Mouse (Mus musculus) bone marrow, adult 2 months (tissue): Measurements from ENCODE around the gene Rtcb. TPM values are rescaled to one million over a fixed set of nuclear protein-coding genes. Genes with fewer than 3 reads are reported as not detected.

Experiments used
- H3K27ac ChIP-seq: fragments of 200-500 bp; 2 replicates; pipeline ENCODE4 v1.5.1; 2012; ENCODE audit warnings: low read depth, mild to moderate bottlenecking, control low read depth, inconsistent platforms, low read length; ENCODE audit not compliant: control insufficient read depth, poor library complexity, insufficient read depth
- H3K4me1 ChIP-seq: fragments of 200-500 bp; 2 replicates; pipeline ENCODE4 v1.6.1; 2011; ENCODE audit warnings: low read length; ENCODE audit not compliant: control insufficient read depth, insufficient read depth
- H3K4me3 ChIP-seq: fragments of 200-500 bp; replicated peaks from 2 replicates; pipeline ENCODE3; 2011; ENCODE audit warnings: mild to moderate bottlenecking, low read depth, low read length, control low read depth; ENCODE audit not compliant: control insufficient read depth
- CTCF ChIP-seq: fragments of 200-500 bp; IDR thresholded peaks from 2 replicates; pipeline ENCODE4 v1.5.1; 2011; ENCODE audit warnings: low read length, control low read depth; ENCODE audit not compliant: control insufficient read depth, insufficient read depth
- POLR2A ChIP-seq: fragments of 200-500 bp; IDR thresholded peaks from 2 replicates; pipeline ENCODE4 v1.6.1; 2011; ENCODE audit warnings: low read depth, mild to moderate bottlenecking, control low read depth, low read length, borderline replicate concordance; ENCODE audit not compliant: control insufficient read depth
- WGBS: fragments of 180-500 bp; shearing (Covaris S2); methylation state at CpG from one replicate; pipeline ENCODE4 v1.1.7; 2018; 5-methylcytosine and 5-hydroxymethylcytosine counted together
- polyA plus RNA-seq: library from polyadenylated mRNA; stranded (reverse); fragments of >200 nt; gene quantifications from 2 replicates; pipeline ENCODE4 v1.2.4, GENCODE M21; 2011; ENCODE audit warnings: low replicate concordance; ENCODE audit not compliant: missing spikeins, insufficient read depth, insufficient read length

Rtcb gene
- polyA plus RNA-seq, 1 experiment = 60.7 TPM

DNA sequence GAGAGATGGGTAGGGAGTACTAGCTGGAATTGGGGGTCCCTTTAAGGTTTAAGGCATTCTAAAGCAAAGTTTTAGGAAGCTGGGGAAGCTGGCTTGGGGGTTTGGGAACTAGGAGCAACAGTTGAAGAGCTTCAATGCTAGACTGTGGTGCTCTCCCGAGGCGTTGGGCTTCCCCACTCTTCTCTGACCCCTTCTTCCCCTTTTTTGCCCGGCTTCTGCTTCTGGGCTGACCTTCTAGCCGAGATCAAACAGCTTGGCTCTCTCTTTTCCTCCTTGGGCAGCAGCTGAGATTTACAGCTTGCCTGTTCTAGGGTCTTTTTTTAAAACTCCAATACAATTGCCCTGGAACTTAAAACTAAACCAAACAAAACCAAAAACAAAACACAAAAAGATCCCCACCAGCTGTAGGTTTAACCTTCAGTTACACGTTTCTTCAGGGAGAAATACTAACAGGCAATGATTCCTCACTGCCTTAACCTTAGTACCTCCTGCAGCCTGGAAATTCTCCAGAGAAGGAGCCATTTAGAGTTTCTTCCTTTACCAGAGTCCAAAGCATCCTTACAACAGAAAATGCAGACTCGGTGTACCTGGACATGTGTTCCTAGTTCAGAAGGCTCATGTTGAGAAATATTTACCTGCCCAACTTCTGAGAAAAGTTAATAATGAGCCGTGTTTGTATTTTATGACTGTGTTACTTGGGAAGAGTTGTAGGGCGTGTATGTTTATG lies 12.4 kb upstream of the Rtcb start:
- Histone ChIP-seq H3K4me3 (no peak overlapping the region), H3K27ac (no peak overlapping the region), H3K4me1 (no peaks in the 10 kb centered on the region)
- WGBS = 32% methylated on average over 8 of the region's 8 CpGs
- TF ChIP-seq POLR2A (no peak), CTCF (no peak)

DNA sequence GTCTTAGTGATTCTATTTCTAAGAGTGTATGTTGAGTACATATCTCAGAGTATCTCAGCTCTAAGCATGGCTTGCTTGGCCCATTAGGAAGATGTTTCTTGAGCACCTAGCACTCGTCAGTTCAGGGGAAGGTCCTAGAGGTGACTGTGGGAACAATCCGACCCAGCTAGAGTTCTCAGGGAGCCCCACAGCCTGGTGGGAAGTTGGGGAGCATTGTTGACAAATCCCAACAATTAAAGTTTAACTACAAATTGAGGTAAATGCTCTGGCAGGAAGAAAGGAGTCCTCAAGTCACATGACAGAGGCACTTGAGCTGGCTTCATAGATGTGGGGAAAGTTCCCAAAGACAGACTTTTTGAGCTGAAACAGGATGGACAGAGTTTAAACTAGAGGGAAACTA lies 11.1 kb upstream of the Rtcb start:
- WGBS = 50% methylated on average over 2 of the region's 2 CpGs
- Histone ChIP-seq H3K27ac (no peak overlapping the region), H3K4me1 (no peaks in the 10 kb centered on the region), H3K4me3 (no peak overlapping the region)
- TF ChIP-seq CTCF (no peak), POLR2A (no peak)

DNA sequence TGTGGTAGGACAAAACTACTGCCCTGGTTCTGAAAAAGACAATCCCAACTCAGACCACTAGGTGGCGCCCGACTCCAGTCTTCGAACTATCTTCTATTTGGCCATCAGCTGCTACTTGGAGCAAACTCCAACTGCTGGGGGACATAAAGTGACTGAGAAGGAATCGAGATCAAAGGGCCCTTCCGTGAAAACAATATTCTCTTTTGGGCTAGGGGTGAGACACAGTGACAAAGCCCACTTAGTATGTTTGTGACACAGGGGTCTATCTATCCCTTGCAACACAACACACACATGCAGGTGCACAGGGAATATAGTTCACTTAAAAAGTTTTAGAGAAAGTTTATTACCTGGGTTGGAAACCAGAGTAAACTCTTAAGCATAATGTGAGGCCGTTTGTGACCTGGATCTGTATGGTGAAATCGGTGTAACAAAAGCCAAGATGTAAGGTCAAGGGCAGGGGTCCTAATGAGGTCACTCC lies 10.6 kb upstream of the Rtcb start:
- H3K4me3 ChIP-seq = no peak overlapping the region
- 15% methylated on average over 7 of the region's 7 CpGs for WGBS
- no peaks in the 10 kb centered on the region for H3K4me1 ChIP-seq
- no peak overlapping the region for H3K27ac ChIP-seq
- peak; percentile 72 for TF ChIP-seq CTCF
- no peak for TF ChIP-seq POLR2A

DNA sequence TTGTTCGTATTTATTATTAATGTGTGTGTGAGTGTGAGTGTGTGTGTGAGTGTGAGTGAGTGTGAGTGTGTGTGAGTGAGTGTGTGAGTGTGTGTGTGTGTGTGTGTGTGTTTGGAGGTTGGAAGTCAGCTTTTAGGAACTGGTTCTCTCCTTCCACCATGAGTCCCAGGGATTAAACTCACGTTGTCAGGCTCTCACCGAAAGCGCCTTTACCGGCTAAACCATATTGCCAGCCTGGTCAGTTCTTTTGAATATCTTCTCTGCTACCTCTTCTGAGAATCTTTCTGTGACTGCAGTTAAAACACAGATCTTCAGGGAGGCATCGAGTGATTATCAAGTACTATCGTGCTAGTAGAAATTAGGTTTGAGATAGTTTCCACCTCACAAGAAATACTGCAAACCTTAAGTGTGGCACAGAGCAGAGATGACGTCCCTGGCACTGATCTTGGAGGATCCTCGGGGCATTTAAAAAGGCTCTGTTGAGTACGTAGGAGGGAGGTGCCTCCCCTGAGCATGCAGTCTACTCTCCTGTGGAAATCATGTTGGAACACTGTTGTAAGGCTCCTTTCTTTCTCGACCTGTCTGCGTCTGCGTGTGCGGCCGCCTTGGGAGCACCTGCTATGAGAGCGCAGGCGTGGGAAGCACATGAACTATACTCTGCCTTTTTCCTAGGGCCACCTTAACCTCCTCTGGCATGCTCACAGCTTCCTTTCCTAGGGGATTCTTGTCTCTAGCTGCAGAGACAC lies 10.0 kb upstream of the Rtcb start:
- 72% methylated on average over 17 of the region's 17 CpGs for WGBS
- Histone ChIP-seq H3K4me1 (no peaks in the 10 kb centered on the region), H3K4me3 (no peak overlapping the region), H3K27ac (no peak overlapping the region)
- TF ChIP-seq CTCF (no peak), POLR2A (no peak)

DNA sequence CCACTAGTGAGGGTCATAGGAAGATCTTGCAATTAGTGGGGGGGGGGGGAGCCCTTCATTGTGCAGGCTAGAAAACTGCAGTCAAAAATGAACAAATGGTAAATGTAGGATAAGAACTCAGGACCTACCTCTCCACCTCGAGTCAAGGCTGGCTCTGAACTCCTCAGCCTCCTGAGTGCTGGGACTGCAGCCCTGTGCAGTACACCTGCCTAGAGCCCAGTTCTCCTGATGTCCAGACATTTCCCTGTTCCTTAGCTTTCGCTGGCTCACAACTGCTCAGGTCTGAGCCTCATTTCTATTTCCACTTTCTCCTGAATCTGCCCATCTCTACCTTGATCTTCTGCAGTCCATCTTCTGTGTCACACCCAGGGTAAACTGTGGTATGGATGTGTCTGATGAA lies 8.9 kb upstream of the Rtcb start:
- 58% methylated on average over 2 of the region's 2 CpGs for WGBS
- H3K4me3 ChIP-seq = no peak overlapping the region
- no peaks in the 10 kb centered on the region for H3K4me1 ChIP-seq
- no peak overlapping the region for H3K27ac ChIP-seq
- TF ChIP-seq POLR2A = no peak
- no peak for TF ChIP-seq CTCF

DNA sequence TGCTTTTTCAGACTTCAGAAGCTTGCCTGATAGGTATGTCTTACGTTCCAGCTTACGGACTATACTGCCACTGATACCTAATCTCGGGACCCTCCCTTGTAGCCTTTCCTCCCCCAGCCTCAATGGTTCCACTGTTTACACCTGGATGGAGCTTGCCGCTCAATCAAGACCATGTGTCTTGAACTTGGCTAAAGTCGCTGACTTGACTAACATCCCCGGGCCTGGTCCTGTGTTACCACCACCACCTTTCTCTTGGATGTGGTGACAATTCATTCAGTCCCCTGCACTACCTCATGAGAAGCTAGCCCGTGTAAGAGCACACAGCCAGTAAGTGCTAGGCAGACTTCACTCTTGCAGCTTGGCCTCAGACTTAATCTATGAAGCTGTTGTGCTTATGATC lies 6.7 kb upstream of the Rtcb start:
- no peak for TF ChIP-seq POLR2A
- TF ChIP-seq CTCF = no peak
- Histone ChIP-seq H3K4me3 (no peak overlapping the region), H3K4me1 (no peaks in the 10 kb centered on the region), H3K27ac (no peak overlapping the region)
- WGBS = 81% methylated on average over 7 of the region's 7 CpGs

DNA sequence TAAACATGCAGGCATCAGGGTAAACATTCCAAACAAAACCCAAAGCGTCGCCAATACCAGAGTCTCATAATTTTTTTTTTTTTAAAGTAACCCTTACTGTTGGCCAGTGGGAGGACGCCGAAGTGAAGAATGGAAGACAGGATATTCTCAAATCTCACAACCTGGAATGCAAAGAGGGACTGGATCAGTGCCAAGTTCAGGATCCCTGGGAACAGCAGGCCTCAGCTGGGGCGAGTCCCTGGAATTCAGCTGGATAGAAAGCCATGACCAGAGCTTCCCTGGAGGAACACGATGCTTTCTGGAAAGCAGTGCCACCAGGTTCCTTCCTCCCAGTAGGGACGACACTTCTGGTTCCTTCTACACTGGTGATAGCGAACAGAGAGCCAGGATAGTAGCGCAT lies 5.3 kb upstream of the Rtcb start:
- Histone ChIP-seq H3K4me1 (no peaks in the 10 kb centered on the region), H3K27ac (no peak overlapping the region), H3K4me3 (no peak overlapping the region)
- 82% methylated on average over 9 of the region's 9 CpGs for WGBS
- no peak for TF ChIP-seq POLR2A
- TF ChIP-seq CTCF = no peak

DNA sequence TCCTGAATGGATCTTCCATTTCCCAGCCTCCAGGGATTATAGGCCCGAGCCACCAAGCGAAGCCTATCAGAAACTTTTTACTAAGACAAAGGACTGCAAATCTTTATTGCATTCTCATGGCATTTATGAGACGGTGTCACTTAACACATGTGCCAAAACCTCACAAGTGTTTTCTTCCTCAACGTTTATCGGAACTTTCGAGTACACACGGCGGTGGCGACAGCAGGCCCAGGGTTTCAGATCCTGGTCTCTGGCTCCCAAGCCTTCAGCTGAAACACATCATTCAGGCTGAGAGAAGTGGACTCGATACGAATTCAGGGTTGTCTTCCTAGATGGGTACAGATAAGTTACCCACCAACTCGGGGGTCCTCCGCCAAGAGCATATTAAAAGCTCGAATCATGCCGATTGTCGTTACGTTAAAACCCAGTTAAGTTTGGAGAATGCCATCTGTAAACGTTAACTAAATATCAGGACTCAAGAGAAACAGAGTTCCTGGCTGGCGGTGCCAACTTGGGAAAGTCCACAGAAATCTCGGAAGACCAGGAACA lies 678 bp downstream of the Rtcb start:
- 2% methylated on average over 20 of the region's 20 CpGs for WGBS
- Histone ChIP-seq H3K27ac (peak overlapping the region; percentile 56), H3K4me3 (peak overlapping the region; percentile 89), H3K4me1 (peaks cover 3% of the 10 kb centered on the region)
- TF ChIP-seq CTCF (no peak), POLR2A (no peak)
